Mouse (Mus musculus) lung, postnatal 36 days (tissue): Measurements from ENCODE around the gene Ccin.

Experiments
- DNase-seq: peaks from one replicate; pipeline ENCODE4 v3.0.0; 2022; ENCODE audit warnings: mixed read lengths

Gene Ccin

GRCm38 (mm10) chr4:44013391-44014070 is 30.2 kb downstream of the Ccin start:
- DNase-seq, result no peak

- DNase-seq, result peak; percentile 35
Measured at GRCm38 (mm10) chr4:44016071-44016470, 32.8 kb downstream of the Ccin start.

GRCm38 (mm10) chr4:44016791-44017190 is 33.5 kb downstream of the Ccin start:
- DNase-seq, result no peak

- no peak for DNase-seq
Measured at GRCm38 (mm10) chr4:44022323-44022722, 39.0 kb downstream of the Ccin start.

GRCm38 (mm10) chr4:44022766-44023165 is 39.5 kb downstream of the Ccin start:
- DNase-seq, result no peak

- DNase-seq, result no peak
Measured at GRCm38 (mm10) chr4:44023681-44024080, 40.4 kb downstream of the Ccin start.

GRCm38 (mm10) chr4:44024241-44024640 is 41.0 kb downstream of the Ccin start:
- no peak for DNase-seq

GRCm38 (mm10) chr4:44025570-44025969 is 42.3 kb downstream of the Ccin start:
- DNase-seq, result no peak

- DNase-seq, result no peak
Measured at GRCm38 (mm10) chr4:44028303-44029135, 45.2 kb downstream of the Ccin start.

GRCm38 (mm10) chr4:44029661-44030066 is 46.4 kb downstream of the Ccin start:
- no peak for DNase-seq

GRCm38 (mm10) chr4:44031521-44031920 is 48.2 kb downstream of the Ccin start:
- no peak for DNase-seq
